Mouse (Mus musculus): ENCODE results near the gene Ankrd35. TPM values are rescaled to one million over a fixed set of nuclear protein-coding genes. Genes with fewer than 3 reads are reported as not detected.

Ankrd35 gene
- polyA plus RNA-seq, 1 experiment from 2014 or later, result 1.1 TPM

GRCm38 (mm10) chr3:96692506-96692905 is 22.6 kb downstream of the Ankrd35 start:
- H3K27ac ChIP-seq, result no peak overlapping the region
- ATAC-seq (ENCODE audit: insufficient number of reproducible peaks, insufficient read depth, low FRiP score, low TSS enrichment), result no peak
- H3K27me3 ChIP-seq, result no peaks in the 10 kb centered on the region
- WGBS, result 11% methylated on average over 3 of the region's 3 CpGs
- H3K4me3 ChIP-seq, result no peak overlapping the region
- no peaks in the 10 kb centered on the region for H3K36me3 ChIP-seq
- H3K9ac ChIP-seq, result no peak overlapping the region
- H3K4me1 ChIP-seq, result peaks cover 11% of the 10 kb centered on the region
- H3K4me2 ChIP-seq (replicated peaks), result no peak overlapping the region
- no peaks in the 10 kb centered on the region for H3K9me3 ChIP-seq

GRCm38 (mm10) chr3:96693579-96693978 is 23.6 kb downstream of the Ankrd35 start:
- Histone ChIP-seq H3K36me3 (no peaks in the 10 kb centered on the region), H3K4me1 (peaks cover 19% of the 10 kb centered on the region), H3K4me2 (replicated peaks) (no peak overlapping the region), H3K27me3 (no peaks in the 10 kb centered on the region), H3K9me3 (no peaks in the 10 kb centered on the region), H3K27ac (no peak overlapping the region), H3K4me3 (no peak overlapping the region), H3K9ac (no peak overlapping the region)
- ATAC-seq (ENCODE audit: insufficient number of reproducible peaks, insufficient read depth, low FRiP score, low TSS enrichment), result no peak
- 88% methylated on average over 1 of the region's 1 CpGs for WGBS

DNA sequence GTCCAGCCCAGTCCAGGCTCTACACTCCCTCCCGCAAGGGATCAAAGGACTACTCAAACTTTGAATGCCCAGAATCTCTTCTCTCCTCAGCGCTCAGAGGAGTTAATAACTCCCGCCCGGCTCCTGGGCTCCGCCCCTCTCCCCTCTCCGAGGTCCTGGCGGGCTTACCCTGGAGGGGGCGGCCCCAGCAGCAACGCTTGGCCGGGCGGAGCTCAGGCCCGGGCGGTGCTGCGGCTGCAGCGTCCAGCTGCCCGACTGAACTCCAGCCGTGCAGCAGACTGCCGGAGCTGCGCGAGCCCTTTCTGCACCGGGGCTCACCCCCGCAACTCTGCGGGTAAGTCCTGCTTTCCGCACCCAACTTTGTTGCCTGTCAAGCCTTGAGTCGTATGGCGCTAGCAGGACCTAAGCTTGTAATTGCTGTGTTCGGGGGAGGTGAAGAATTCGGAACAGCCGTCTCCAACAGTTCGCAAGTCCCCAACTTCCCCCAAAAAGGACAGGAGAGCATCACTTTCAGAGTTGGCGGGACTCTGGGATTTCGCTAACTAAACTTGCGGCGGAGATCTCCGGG is 26.4 kb downstream of the Ankrd35 start, which contains the start of gene Pias3:
Gene Pias3 (plus strand): TSS at position 187 of the 568 bp plus-strand sequence.
- Histone ChIP-seq H3K36me3 (peaks cover 19% of the 10 kb centered on the region), H3K9ac (peak within 1 kb of the TSS; percentile 94), H3K9me3 (no peaks in the 10 kb centered on the region), H3K4me1 (peaks cover 26% of the 10 kb centered on the region), H3K4me2 (replicated peaks) (peak within 1 kb of the TSS; percentile 67), H3K4me3 (peak within 1 kb of the TSS; percentile 78), H3K27ac (peak within 1 kb of the TSS; percentile 97), H3K27me3 (no peaks in the 10 kb centered on the region)
- peak; percentile 84 for ATAC-seq (ENCODE audit: insufficient number of reproducible peaks, insufficient read depth, low FRiP score, low TSS enrichment)
- under 1% methylated on average over 35 of the region's 35 CpGs for WGBS

GRCm38 (mm10) chr3:96696766-96697732 is 27.1 kb downstream of the Ankrd35 start:
- WGBS, result 1% methylated on average over 84 of the region's 85 CpGs

DNA sequence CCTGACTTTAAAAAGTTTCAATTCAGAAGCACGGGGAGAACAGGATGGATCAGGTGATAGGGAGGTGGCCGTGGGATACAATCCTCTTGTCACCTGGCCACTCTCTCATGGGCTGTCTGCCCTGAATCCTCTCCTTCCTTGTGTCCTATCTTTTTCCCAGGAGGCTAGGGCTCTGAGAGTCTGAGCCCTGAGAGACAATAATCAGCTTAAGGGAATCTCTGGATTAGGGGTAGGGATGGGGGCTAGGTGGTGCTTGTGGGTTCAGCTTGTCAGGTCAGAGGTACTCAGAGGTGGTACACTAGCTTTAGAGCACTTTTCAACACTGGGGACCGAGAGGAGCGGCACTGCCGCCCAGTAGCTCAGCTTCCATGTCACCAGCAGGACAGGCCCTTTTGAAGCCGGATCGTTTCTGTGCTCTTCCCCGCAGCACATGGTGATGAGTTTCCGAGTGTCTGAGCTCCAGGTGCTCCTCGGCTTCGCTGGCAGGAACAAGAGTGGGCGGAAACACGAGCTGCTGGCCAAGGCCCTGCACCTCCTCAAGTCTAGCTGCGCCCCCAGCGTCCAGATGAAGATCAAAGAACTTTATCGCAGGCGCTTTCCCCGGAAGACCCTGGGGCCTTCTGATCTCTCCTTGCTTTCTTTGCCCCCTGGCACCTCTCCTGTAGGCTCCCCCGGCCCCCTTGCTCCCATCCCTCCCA is 29.2 kb downstream of the Ankrd35 start:
- Histone ChIP-seq H3K9me3 (no peaks in the 10 kb centered on the region), H3K36me3 (peaks cover 46% of the 10 kb centered on the region), H3K9ac (0 out of 2 replicates have a peak overlapping the region, but pooled peaks have one; percentile 24), H3K27ac (no peak overlapping the region), H3K27me3 (no peaks in the 10 kb centered on the region), H3K4me2 (replicated peaks) (no peak overlapping the region), H3K4me3 (no peak overlapping the region), H3K4me1 (peaks cover 22% of the 10 kb centered on the region)
- no peak for ATAC-seq (ENCODE audit: insufficient number of reproducible peaks, insufficient read depth, low FRiP score, low TSS enrichment)
- WGBS, result 46% methylated on average over 19 of the region's 19 CpGs

More at GRCm38 (mm10) chr3:96696766-96697732, 27.1 kb downstream of the Ankrd35 start:
- peak; percentile 87 for ATAC-seq (ENCODE audit: insufficient number of reproducible peaks, insufficient read depth, low FRiP score, low TSS enrichment)
- H3K27ac ChIP-seq, result peak overlapping the region; percentile 97
- peaks cover 26% of the 10 kb centered on the region for H3K4me1 ChIP-seq
- no peaks in the 10 kb centered on the region for H3K9me3 ChIP-seq
- peak overlapping the region; percentile 94 for H3K9ac ChIP-seq
- H3K27me3 ChIP-seq, result no peaks in the 10 kb centered on the region
- H3K36me3 ChIP-seq, result peaks cover 27% of the 10 kb centered on the region
- H3K4me2 ChIP-seq (replicated peaks), result peak overlapping the region; percentile 67
- H3K4me3 ChIP-seq, result peak overlapping the region; percentile 78

DNA sequence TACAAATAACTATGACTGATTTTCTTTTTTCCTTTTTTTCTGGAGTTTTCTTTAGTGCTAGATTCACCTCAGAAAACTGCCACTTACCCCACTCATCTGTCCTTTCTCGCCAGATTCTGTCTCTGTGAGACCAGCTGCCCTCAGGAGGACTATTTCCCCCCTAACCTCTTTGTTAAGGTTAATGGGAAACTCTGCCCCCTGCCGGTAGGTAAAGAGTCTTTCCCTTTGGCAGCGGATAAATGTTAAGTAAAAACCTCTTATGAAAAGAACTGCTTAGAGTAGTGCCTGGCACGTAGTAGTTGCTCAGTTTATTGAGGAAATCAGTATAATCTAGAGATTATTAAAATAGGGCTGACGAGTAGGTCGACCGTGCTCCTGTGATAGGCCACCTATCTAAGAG is 30.4 kb downstream of the Ankrd35 start:
- WGBS, result 56% methylated on average over 7 of the region's 7 CpGs
- Histone ChIP-seq H3K9me3 (no peaks in the 10 kb centered on the region), H3K4me1 (peaks cover 22% of the 10 kb centered on the region), H3K36me3 (peaks cover 58% of the 10 kb centered on the region), H3K27me3 (no peaks in the 10 kb centered on the region), H3K9ac (no peak overlapping the region), H3K4me2 (replicated peaks) (no peak overlapping the region), H3K27ac (no peak overlapping the region), H3K4me3 (no peak overlapping the region)
- ATAC-seq (ENCODE audit: insufficient number of reproducible peaks, insufficient read depth, low FRiP score, low TSS enrichment), result no peak

GRCm38 (mm10) chr3:96701003-96701402 is 31.1 kb downstream of the Ankrd35 start:
- Histone ChIP-seq H3K9me3 (no peaks in the 10 kb centered on the region), H3K4me3 (no peak overlapping the region), H3K4me2 (replicated peaks) (no peak overlapping the region), H3K9ac (no peak overlapping the region), H3K36me3 (peaks cover 64% of the 10 kb centered on the region), H3K27ac (no peak overlapping the region), H3K27me3 (no peaks in the 10 kb centered on the region), H3K4me1 (peaks cover 18% of the 10 kb centered on the region)
- WGBS, result 82% methylated on average over 4 of the region's 4 CpGs
- ATAC-seq (ENCODE audit: insufficient number of reproducible peaks, insufficient read depth, low FRiP score, low TSS enrichment), result no peak

DNA sequence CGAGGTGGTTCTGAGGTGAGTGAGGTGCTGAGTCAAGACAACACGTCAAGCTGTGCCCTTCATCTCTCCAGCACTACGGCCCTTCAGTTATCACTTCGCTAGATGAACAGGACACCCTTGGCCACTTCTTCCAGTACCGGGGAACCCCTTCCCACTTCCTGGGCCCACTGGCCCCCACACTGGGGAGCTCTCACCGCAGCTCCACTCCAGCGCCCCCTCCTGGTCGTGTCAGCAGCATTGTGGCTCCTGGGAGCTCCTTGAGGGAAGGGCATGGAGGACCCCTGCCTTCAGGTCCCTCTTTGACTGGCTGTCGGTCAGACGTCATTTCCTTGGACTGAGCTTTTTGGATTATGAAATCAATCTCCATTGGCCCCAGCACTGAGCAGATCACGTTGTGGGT is 34.8 kb downstream of the Ankrd35 start:
- H3K27me3 ChIP-seq, result 0 out of 2 replicates have a peak, but pooled peaks cover 5% of the 10 kb centered on the region
- H3K4me1 ChIP-seq, result peaks cover 5% of the 10 kb centered on the region; the same call in 1 of the 2 replicates
- no peak overlapping the region for H3K9ac ChIP-seq
- H3K36me3 ChIP-seq, result peaks cover 66% of the 10 kb centered on the region
- no peak for ATAC-seq (ENCODE audit: insufficient number of reproducible peaks, insufficient read depth, low FRiP score, low TSS enrichment)
- H3K4me3 ChIP-seq, result no peak overlapping the region
- no peak overlapping the region for H3K27ac ChIP-seq
- no peaks in the 10 kb centered on the region for H3K9me3 ChIP-seq
- H3K4me2 ChIP-seq (replicated peaks), result no peak overlapping the region
- whole genome bisulfite sequencing, result 63% methylated on average over 11 of the region's 11 CpGs

GRCm38 (mm10) chr3:96706217-96706616 is 36.3 kb downstream of the Ankrd35 start:
- 89% methylated on average over 11 of the region's 11 CpGs for WGBS
- Histone ChIP-seq H3K4me1 (peaks cover 5% of the 10 kb centered on the region; the same call in 1 of the 2 replicates), H3K4me3 (no peak overlapping the region), H3K27ac (no peak overlapping the region), H3K9me3 (no peaks in the 10 kb centered on the region), H3K27me3 (0 out of 2 replicates have a peak, but pooled peaks cover 5% of the 10 kb centered on the region), H3K4me2 (replicated peaks) (no peak overlapping the region), H3K9ac (no peak overlapping the region), H3K36me3 (peaks cover 65% of the 10 kb centered on the region)
- ATAC-seq (ENCODE audit: insufficient number of reproducible peaks, insufficient read depth, low FRiP score, low TSS enrichment), result no peak

DNA sequence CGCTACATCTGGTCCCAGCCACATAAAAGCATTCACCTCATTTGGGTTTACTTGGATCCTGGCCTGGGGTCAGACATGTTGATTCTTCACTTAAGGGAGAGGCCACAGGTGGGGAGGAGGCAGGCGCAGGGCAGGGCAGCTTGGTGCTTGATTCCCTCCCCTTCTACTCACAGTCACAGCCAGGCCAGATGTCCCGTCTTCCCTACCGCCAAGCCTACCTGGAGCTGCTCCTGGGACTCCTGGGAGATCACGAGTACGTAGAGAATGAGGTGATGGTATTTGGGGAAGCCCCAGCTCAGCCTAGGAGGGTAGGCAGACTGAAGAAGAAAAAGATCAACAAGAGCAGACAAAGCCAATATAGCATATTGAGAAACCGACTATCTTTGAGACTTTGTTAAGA is 37.1 kb downstream of the Ankrd35 start:
- Histone ChIP-seq H3K27me3 (0 out of 2 replicates have a peak, but pooled peaks cover 5% of the 10 kb centered on the region), H3K9me3 (no peaks in the 10 kb centered on the region), H3K9ac (no peak overlapping the region), H3K27ac (no peak overlapping the region), H3K36me3 (peaks cover 65% of the 10 kb centered on the region), H3K4me3 (no peak overlapping the region), H3K4me2 (replicated peaks) (no peak overlapping the region), H3K4me1 (peaks cover 5% of the 10 kb centered on the region; the same call in 1 of the 2 replicates)
- WGBS, result 69% methylated on average over 7 of the region's 7 CpGs
- ATAC-seq (ENCODE audit: insufficient number of reproducible peaks, insufficient read depth, low FRiP score, low TSS enrichment), result no peak
